Comparison of ENCODE assay signal across 17 mouse cellular contexts in the genomic region with DNA sequence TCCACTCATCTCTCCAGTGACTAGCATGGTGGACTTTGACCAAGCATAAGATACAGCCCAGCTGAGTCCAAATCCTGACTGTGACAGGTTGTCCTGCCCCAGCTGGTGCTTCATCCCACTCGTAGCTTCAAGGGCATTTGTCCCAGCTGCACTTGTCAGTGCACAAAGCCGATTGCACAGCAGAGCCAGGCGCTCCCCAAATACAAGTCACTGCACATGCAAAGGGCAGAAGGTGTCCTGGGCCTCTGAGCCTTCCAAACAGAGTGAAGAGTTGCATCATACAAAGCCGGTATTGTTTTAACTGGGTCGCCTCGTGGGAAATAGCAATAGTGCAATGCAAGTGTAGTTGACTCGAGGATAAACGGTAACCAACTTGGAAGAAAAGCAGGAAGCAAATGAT.
A peak's percentile ranks its signal among the peaks of the same experiment; 100 is the strongest.
DNase-seq lines count a peak whose midpoint lies in the region; ATAC-seq and TF ChIP-seq lines count a peak whose summit lies in the region.
"Had no signal": no experiment of that assay in that cellular context is flagged by ENCODE, and none has a peak within 500 bp of the region (broad histone marks: within the 10 kb centered on the region; RNA-seq: fewer than 3 reads in every experiment).

No protein-coding gene starts in this region.

- H3K9ac ChIP-seq in midbrain, postnatal 0 days (replicated peaks; ENCODE audit: low read length, poor library complexity, severe bottlenecking), result no peak overlapping the region
- H3K9ac ChIP-seq in midbrain, embryonic 14.5 days (replicated peaks; ENCODE audit: low read length), result no peak overlapping the region
- no peak overlapping the region for H3K9ac ChIP-seq in heart, embryonic 13.5 days
- H3K9ac ChIP-seq: forebrain, embryonic 12.5 days; hindbrain, embryonic 14.5 days; limb, embryonic 15.5 days; stomach, embryonic 15.5 days had no signal

- no peak overlapping the region for H3K4me3 ChIP-seq in midbrain, postnatal 0 days (ENCODE audit: low read depth, low read length)
- H3K4me3 ChIP-seq in midbrain, embryonic 14.5 days (replicated peaks; ENCODE audit: low read depth, low read length), result no peak overlapping the region
- H3K4me3 ChIP-seq in heart, embryonic 13.5 days, result no peak overlapping the region
- H3K4me3 ChIP-seq: forebrain, embryonic 12.5 days; limb, embryonic 15.5 days; stomach, embryonic 15.5 days had no signal

- TF ChIP-seq CTCF in midbrain, postnatal 0 days (IDR thresholded peaks at IDR 0.05), result no peak

- peak; percentile 36 for DNase-seq in adrenal gland, postnatal 14 days
- no peak for DNase-seq in adrenal gland, adult 8-10 months
- peak; percentile 43 for DNase-seq in midbrain, postnatal 0 days (ENCODE audit: low spot score)
- DNase-seq in midbrain, embryonic 14.5 days, result no peak
- no peak for DNase-seq in kidney, adult 11 months
- no peak for DNase-seq in right cerebral cortex, postnatal 4 days
- no peak for DNase-seq in kidney, adult 18-20 months
- DNase-seq: cerebellum, adult 18-20 months; kidney, adult 8-10 months; lung, postnatal 14 days; thymus, postnatal 25 days had no signal

- no peak overlapping the region for H3K4me2 ChIP-seq in midbrain, postnatal 0 days (ENCODE audit: low read depth, low read length, poor library complexity, severe bottlenecking)
- H3K4me2 ChIP-seq in midbrain, embryonic 14.5 days (ENCODE audit: low read length), result no peak overlapping the region
- no peak overlapping the region for H3K4me2 ChIP-seq in heart, embryonic 13.5 days
- H3K4me2 ChIP-seq: forebrain, embryonic 12.5 days; hindbrain, embryonic 14.5 days; limb, embryonic 15.5 days; midbrain, embryonic 11.5 days; stomach, embryonic 15.5 days had no signal

- no peaks in the 10 kb centered on the region for H3K27me3 ChIP-seq in midbrain, postnatal 0 days (ENCODE audit: insufficient read depth, low read length)
- no peaks in the 10 kb centered on the region for H3K27me3 ChIP-seq in midbrain, embryonic 14.5 days (ENCODE audit: control insufficient read depth, insufficient read depth, low read length)
- no peaks in the 10 kb centered on the region for H3K27me3 ChIP-seq in heart, embryonic 13.5 days (replicated peaks)
- H3K27me3 ChIP-seq: forebrain, embryonic 12.5 days; limb, embryonic 15.5 days; stomach, embryonic 15.5 days had no signal

- H3K4me1 ChIP-seq in midbrain, postnatal 0 days (ENCODE audit: insufficient read depth, low read length), result 0 out of 2 replicates have a peak, but pooled peaks cover 3% of the 10 kb centered on the region
- H3K4me1 ChIP-seq in midbrain, embryonic 14.5 days (ENCODE audit: control insufficient read depth, insufficient read depth, low read length), result no peaks in the 10 kb centered on the region
- H3K4me1 ChIP-seq in heart, embryonic 13.5 days, result peaks cover 86% of the 10 kb centered on the region

- no peaks in the 10 kb centered on the region for H3K36me3 ChIP-seq in midbrain, postnatal 0 days (ENCODE audit: insufficient read depth, low read length)
- H3K36me3 ChIP-seq in midbrain, embryonic 14.5 days (ENCODE audit: control insufficient read depth, insufficient read depth, low read length), result no peaks in the 10 kb centered on the region
- 0 out of 2 replicates have a peak, but pooled peaks cover 3% of the 10 kb centered on the region for H3K36me3 ChIP-seq in heart, embryonic 13.5 days
- H3K36me3 ChIP-seq: forebrain, embryonic 12.5 days; limb, embryonic 15.5 days; stomach, embryonic 15.5 days had no signal

- 82% methylated on average over 8 of the region's 8 CpGs for WGBS in midbrain, postnatal 0 days
- 80% methylated on average over 8 of the region's 8 CpGs for WGBS in midbrain, embryonic 14.5 days
- WGBS in heart, embryonic 13.5 days, result 61% methylated on average over 8 of the region's 8 CpGs

- no peaks in the 10 kb centered on the region for H3K9me3 ChIP-seq in midbrain, postnatal 0 days (ENCODE audit: low read length)
- H3K9me3 ChIP-seq in midbrain, embryonic 14.5 days (ENCODE audit: control insufficient read depth, low read length), result no peaks in the 10 kb centered on the region
- no peaks in the 10 kb centered on the region for H3K9me3 ChIP-seq in heart, embryonic 13.5 days
- H3K9me3 ChIP-seq: forebrain, embryonic 12.5 days; limb, embryonic 15.5 days; stomach, embryonic 15.5 days had no signal

- H3K27ac ChIP-seq in midbrain, postnatal 0 days (ENCODE audit: low read depth, low read length), result no peak overlapping the region
- H3K27ac ChIP-seq in midbrain, embryonic 14.5 days (replicated peaks; ENCODE audit: low read depth, low read length), result no peak overlapping the region
- peak overlapping the region; percentile 76 for H3K27ac ChIP-seq in heart, embryonic 13.5 days (replicated peaks)
- H3K27ac ChIP-seq: forebrain, embryonic 12.5 days; hindbrain, embryonic 14.5 days; limb, embryonic 15.5 days; stomach, embryonic 15.5 days had no signal

- ATAC-seq in midbrain, postnatal 0 days (ENCODE audit: low FRiP score), result no peak
- no peak for ATAC-seq in midbrain, embryonic 14.5 days (ENCODE audit: low FRiP score, low TSS enrichment)
- no peak for ATAC-seq in heart, embryonic 13.5 days (ENCODE audit: extremely low read depth, insufficient number of reproducible peaks, low FRiP score, low TSS enrichment)

Comparison
In these comparisons a context has a peak if more than half of its experiments do, and no peak if none do; other contexts are left out.
1. DNase-seq: peak in adrenal gland, postnatal 14 days (single experiment) and midbrain, postnatal 0 days (single experiment); none in adrenal gland, adult 8-10 months (single experiment), midbrain, embryonic 14.5 days (single experiment), kidney, adult 11 months (single experiment), right cerebral cortex, postnatal 4 days (single experiment) and kidney, adult 18-20 months (single experiment).